Mouse (Mus musculus): Measurements from ENCODE around the gene Slc7a5.

DNA sequence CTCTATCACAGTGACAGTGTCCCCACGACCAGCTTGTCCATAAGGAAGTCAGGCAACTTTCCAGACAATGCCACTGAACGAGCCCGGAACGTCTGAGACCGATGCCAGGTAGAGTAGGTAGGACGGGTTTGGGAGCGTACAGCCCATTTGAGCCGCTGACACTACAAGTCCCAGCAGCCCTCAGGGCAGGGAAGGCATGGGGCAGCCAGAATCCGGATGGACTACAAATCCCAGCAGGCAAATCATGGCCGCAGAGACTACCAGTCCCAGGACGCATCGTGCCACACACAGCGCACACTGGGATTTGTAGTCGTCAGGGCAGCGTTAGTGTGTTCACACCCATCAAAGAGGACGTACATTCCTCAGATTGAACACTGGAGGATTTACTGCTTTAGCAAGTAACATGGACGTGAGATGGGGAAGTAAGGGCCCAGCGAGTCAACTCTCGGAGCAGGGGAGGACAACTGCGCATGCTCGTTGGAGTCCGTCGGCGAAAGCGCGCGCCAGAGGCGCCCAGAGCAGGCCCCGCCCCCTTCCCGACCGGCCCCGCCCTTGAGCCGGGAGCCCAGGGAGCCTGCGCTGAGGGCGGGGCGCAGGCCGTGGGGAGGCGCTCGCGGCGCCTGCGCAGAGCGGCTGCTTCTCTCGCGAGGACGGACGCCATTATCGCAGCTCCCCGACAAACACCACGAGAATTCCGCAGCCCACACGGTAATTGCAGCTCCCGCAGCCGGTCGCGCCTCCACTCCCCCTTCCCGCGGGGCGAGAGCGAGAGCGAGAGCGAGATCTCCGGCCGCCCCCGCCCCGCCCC is 42.7 kb upstream of the Slc7a5 start:
- no peak for TF ChIP-seq CTCF (IDR thresholded peaks at IDR 0.05; ENCODE audit: control insufficient read depth, insufficient read depth, insufficient read length)
- no peak for TF ChIP-seq MYOG (IDR thresholded peaks at IDR 0.05; ENCODE audit: control insufficient read depth, extremely low read depth, insufficient read length)
- peak; percentile 27 for TF ChIP-seq MAX (IDR thresholded peaks at IDR 0.05)
- no peak for TF ChIP-seq CEBPB (IDR thresholded peaks at IDR 0.05; ENCODE audit: low read depth)
- peak; percentile 42 for TF ChIP-seq USF1 (IDR thresholded peaks at IDR 0.05; ENCODE audit: low read depth)
- TF ChIP-seq MYOD1 (IDR thresholded peaks at IDR 0.05; ENCODE audit: control insufficient read depth, insufficient read length, low read depth) = no peak

Measured in C2C12 (cell line).